Mouse (Mus musculus): ENCODE measurements at regions not wholly inside any gene's neighbourhood (a gene's known extent, or its start where the extent isn't known, plus 50 kb on each side); places are given as distances from the start of the nearest gene placed in this dataset.

GRCm38 (mm10) chr9:61046517-61046916 is 252.2 kb downstream of the Uaca start:
- no peak overlapping the region for H3K27ac ChIP-seq (ENCODE audit: low read depth, low read length)
- H3K4me2 ChIP-seq = no peak overlapping the region
- no peak for ATAC-seq (replicated peaks; ENCODE audit: insufficient number of reproducible peaks, low FRiP score, low TSS enrichment)
- 0 out of 2 replicates have a peak, but pooled peaks cover 2% of the 10 kb centered on the region for H3K9me3 ChIP-seq (replicated peaks; ENCODE audit: control insufficient read depth, low read length)
- peaks cover 15% of the 10 kb centered on the region for H3K27me3 ChIP-seq (ENCODE audit: control insufficient read depth, insufficient read depth, low read length)
- H3K9ac ChIP-seq (ENCODE audit: low read depth, low read length) = no peak overlapping the region
- WGBS (ENCODE audit: insufficient replicate concordance) = 23% methylated on average over 7 of the region's 7 CpGs
- no peaks in the 10 kb centered on the region for H3K36me3 ChIP-seq (ENCODE audit: control insufficient read depth, insufficient read depth, low read length)
- H3K4me1 ChIP-seq (ENCODE audit: control insufficient read depth, insufficient read depth, low read length) = no peaks in the 10 kb centered on the region
- H3K4me3 ChIP-seq (ENCODE audit: low read depth, low read length) = no peak overlapping the region

DNA sequence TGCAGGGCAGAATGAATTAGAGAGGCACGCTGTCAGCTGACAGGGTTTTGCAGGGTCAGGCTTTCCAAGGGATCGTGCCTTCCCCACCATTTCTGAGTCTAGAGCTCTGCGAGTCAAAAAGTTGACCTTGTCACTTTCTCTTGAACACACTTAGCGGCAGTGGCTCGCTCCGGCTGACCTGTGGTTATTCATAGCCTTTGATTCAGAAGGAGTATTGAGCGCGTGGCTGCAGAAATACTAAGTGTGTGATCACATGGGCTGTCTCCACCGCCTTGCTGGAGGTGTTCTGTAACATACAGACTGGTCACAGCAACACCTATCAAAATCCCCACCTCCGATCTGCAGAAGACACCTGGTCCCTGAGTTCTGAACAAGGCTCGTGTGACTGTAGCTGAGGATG is 252.9 kb downstream of the Uaca start:
- 0 out of 2 replicates have a peak overlapping the region, but pooled peaks have one; percentile 1 for H3K4me2 ChIP-seq
- WGBS (ENCODE audit: insufficient replicate concordance) = 58% methylated on average over 11 of the region's 11 CpGs
- H3K36me3 ChIP-seq (ENCODE audit: control insufficient read depth, insufficient read depth, low read length) = no peaks in the 10 kb centered on the region
- H3K4me1 ChIP-seq (ENCODE audit: control insufficient read depth, insufficient read depth, low read length) = no peaks in the 10 kb centered on the region
- H3K27ac ChIP-seq (ENCODE audit: low read depth, low read length) = no peak overlapping the region
- H3K9ac ChIP-seq (ENCODE audit: low read depth, low read length) = no peak overlapping the region
- ATAC-seq (replicated peaks; ENCODE audit: insufficient number of reproducible peaks, low FRiP score, low TSS enrichment) = no peak
- peaks cover 13% of the 10 kb centered on the region for H3K27me3 ChIP-seq (ENCODE audit: control insufficient read depth, insufficient read depth, low read length)
- H3K9me3 ChIP-seq (replicated peaks; ENCODE audit: control insufficient read depth, low read length) = 0 out of 2 replicates have a peak, but pooled peaks cover 2% of the 10 kb centered on the region
- H3K4me3 ChIP-seq (ENCODE audit: low read depth, low read length) = no peak overlapping the region

GRCm38 (mm10) chr9:61048576-61048975 is 254.2 kb downstream of the Uaca start:
- ATAC-seq (replicated peaks; ENCODE audit: insufficient number of reproducible peaks, low FRiP score, low TSS enrichment) = no peak
- 83% methylated on average over 15 of the region's 15 CpGs for WGBS (ENCODE audit: insufficient replicate concordance)

GRCm38 (mm10) chr9:61052621-61053020 is 258.3 kb downstream of the Uaca start:
- Histone ChIP-seq H3K4me1 (ENCODE audit: control insufficient read depth, insufficient read depth, low read length) (peaks cover 8% of the 10 kb centered on the region; the same call in 1 of the 2 replicates), H3K4me2 (no peak overlapping the region), H3K9me3 (replicated peaks; ENCODE audit: control insufficient read depth, low read length) (0 out of 2 replicates have a peak, but pooled peaks cover 2% of the 10 kb centered on the region), H3K9ac (ENCODE audit: low read depth, low read length) (no peak overlapping the region), H3K27me3 (ENCODE audit: control insufficient read depth, insufficient read depth, low read length) (peaks cover 18% of the 10 kb centered on the region), H3K36me3 (ENCODE audit: control insufficient read depth, insufficient read depth, low read length) (no peaks in the 10 kb centered on the region), H3K27ac (ENCODE audit: low read depth, low read length) (no peak overlapping the region), H3K4me3 (ENCODE audit: low read depth, low read length) (no peak overlapping the region)
- ATAC-seq (replicated peaks; ENCODE audit: insufficient number of reproducible peaks, low FRiP score, low TSS enrichment) = no peak
- WGBS (ENCODE audit: insufficient replicate concordance) = 90% methylated on average over 12 of the region's 12 CpGs

More at GRCm38 (mm10) chr9:61048576-61048975, 254.2 kb downstream of the Uaca start:
- H3K4me2 ChIP-seq = no peak overlapping the region
- no peak overlapping the region for H3K4me3 ChIP-seq (ENCODE audit: low read depth, low read length)
- H3K27ac ChIP-seq (ENCODE audit: low read depth, low read length) = no peak overlapping the region
- H3K4me1 ChIP-seq (ENCODE audit: control insufficient read depth, insufficient read depth, low read length) = no peaks in the 10 kb centered on the region
- peaks cover 14% of the 10 kb centered on the region for H3K27me3 ChIP-seq (ENCODE audit: control insufficient read depth, insufficient read depth, low read length)
- no peak overlapping the region for H3K9ac ChIP-seq (ENCODE audit: low read depth, low read length)
- H3K36me3 ChIP-seq (ENCODE audit: control insufficient read depth, insufficient read depth, low read length) = no peaks in the 10 kb centered on the region
- 0 out of 2 replicates have a peak, but pooled peaks cover 2% of the 10 kb centered on the region for H3K9me3 ChIP-seq (replicated peaks; ENCODE audit: control insufficient read depth, low read length)

GRCm38 (mm10) chr9:61054427-61054826 is 260.1 kb downstream of the Uaca start:
- 17% methylated on average over 3 of the region's 3 CpGs for WGBS (ENCODE audit: insufficient replicate concordance)

DNA sequence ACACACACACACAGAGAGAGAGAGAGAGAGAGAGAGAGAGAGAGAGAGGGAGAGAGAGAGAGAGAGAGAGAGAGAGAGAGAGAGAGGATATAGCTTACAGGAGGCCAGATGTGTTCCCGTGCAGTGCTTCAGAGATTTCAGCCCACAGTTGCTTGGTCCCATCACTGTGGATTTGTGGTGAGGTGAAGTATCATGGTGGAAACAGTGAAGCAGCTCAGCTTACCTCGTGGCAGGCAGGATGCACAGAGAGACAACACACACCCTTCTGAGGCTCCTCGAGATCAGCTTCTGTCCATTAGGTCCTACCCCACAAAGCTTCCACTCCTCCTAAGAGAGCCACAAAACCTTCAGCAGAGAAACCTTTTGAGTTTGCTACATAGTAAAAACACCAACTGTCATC is 261.1 kb downstream of the Uaca start:
- 65% methylated on average over 3 of the region's 3 CpGs for WGBS (ENCODE audit: insufficient replicate concordance)
- H3K27me3 ChIP-seq (ENCODE audit: control insufficient read depth, insufficient read depth, low read length) = peaks cover 18% of the 10 kb centered on the region

More at GRCm38 (mm10) chr9:61054427-61054826, 260.1 kb downstream of the Uaca start:
- no peak overlapping the region for H3K4me3 ChIP-seq (ENCODE audit: low read depth, low read length)
- H3K36me3 ChIP-seq (ENCODE audit: control insufficient read depth, insufficient read depth, low read length) = no peaks in the 10 kb centered on the region
- no peak overlapping the region for H3K9ac ChIP-seq (ENCODE audit: low read depth, low read length)
- ATAC-seq (replicated peaks; ENCODE audit: insufficient number of reproducible peaks, low FRiP score, low TSS enrichment) = no peak; the same call in 1 of the 2 replicates
- 0 out of 2 replicates have a peak, but pooled peaks cover 2% of the 10 kb centered on the region for H3K9me3 ChIP-seq (replicated peaks; ENCODE audit: control insufficient read depth, low read length)
- H3K27me3 ChIP-seq (ENCODE audit: control insufficient read depth, insufficient read depth, low read length) = peaks cover 18% of the 10 kb centered on the region
- H3K4me1 ChIP-seq (ENCODE audit: control insufficient read depth, insufficient read depth, low read length) = peaks cover 8% of the 10 kb centered on the region; the same call in 1 of the 2 replicates
- no peak overlapping the region for H3K27ac ChIP-seq (ENCODE audit: low read depth, low read length)
- H3K4me2 ChIP-seq = no peak overlapping the region

GRCm38 (mm10) chr9:61055928-61056730 is 261.8 kb downstream of the Uaca start:
- WGBS (ENCODE audit: insufficient replicate concordance) = 72% methylated on average over 15 of the region's 15 CpGs
- Histone ChIP-seq H3K27ac (ENCODE audit: low read depth, low read length) (no peak overlapping the region), H3K9me3 (replicated peaks; ENCODE audit: control insufficient read depth, low read length) (peaks cover 7% of the 10 kb centered on the region), H3K36me3 (ENCODE audit: control insufficient read depth, insufficient read depth, low read length) (no peaks in the 10 kb centered on the region), H3K4me3 (ENCODE audit: low read depth, low read length) (no peak overlapping the region), H3K9ac (ENCODE audit: low read depth, low read length) (no peak overlapping the region), H3K4me1 (ENCODE audit: control insufficient read depth, insufficient read depth, low read length) (peaks cover 8% of the 10 kb centered on the region; the same call in 1 of the 2 replicates), H3K4me2 (no peak overlapping the region), H3K27me3 (ENCODE audit: control insufficient read depth, insufficient read depth, low read length) (peaks cover 18% of the 10 kb centered on the region)
- ATAC-seq (replicated peaks; ENCODE audit: insufficient number of reproducible peaks, low FRiP score, low TSS enrichment) = no peak

More for the DNA sequence above, 261.1 kb downstream of the Uaca start:
- Histone ChIP-seq H3K4me3 (ENCODE audit: low read depth, low read length) (no peak overlapping the region), H3K36me3 (ENCODE audit: control insufficient read depth, insufficient read depth, low read length) (no peaks in the 10 kb centered on the region), H3K4me2 (no peak overlapping the region), H3K27ac (ENCODE audit: low read depth, low read length) (no peak overlapping the region), H3K4me1 (ENCODE audit: control insufficient read depth, insufficient read depth, low read length) (peaks cover 8% of the 10 kb centered on the region; the same call in 1 of the 2 replicates), H3K9me3 (replicated peaks; ENCODE audit: control insufficient read depth, low read length) (peaks cover 8% of the 10 kb centered on the region), H3K9ac (ENCODE audit: low read depth, low read length) (no peak overlapping the region)
- ATAC-seq (replicated peaks; ENCODE audit: insufficient number of reproducible peaks, low FRiP score, low TSS enrichment) = no peak

DNA sequence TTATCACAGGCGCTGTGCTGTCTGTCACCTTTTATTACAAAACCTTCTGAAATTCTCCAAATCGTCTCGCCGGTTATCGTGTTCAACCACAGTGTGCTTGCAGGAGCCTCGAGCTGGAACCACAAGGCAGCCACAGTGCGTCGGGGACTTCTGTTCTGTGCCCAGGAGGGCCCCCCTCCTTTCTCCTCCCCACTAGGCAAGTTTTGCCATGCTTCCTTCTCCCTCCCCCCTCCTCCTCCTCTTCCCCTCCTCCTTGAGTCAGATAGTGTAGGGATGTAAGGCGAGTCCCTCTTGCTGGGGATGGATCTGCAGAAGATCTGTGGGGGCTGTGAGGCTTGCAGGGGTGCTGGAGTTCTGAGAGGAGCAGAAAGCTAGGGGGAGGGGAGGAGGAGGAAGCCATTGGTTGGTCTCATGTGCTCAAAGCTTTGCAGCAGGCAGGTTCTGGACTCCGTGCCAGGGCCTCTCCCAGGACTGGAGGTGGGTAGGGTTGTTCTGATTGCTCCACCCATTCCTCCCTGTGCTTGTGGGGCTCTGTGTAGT is 262.5 kb downstream of the Uaca start:
- Histone ChIP-seq H3K9me3 (replicated peaks; ENCODE audit: control insufficient read depth, low read length) (peaks cover 6% of the 10 kb centered on the region), H3K27ac (ENCODE audit: low read depth, low read length) (no peak overlapping the region), H3K27me3 (ENCODE audit: control insufficient read depth, insufficient read depth, low read length) (peaks cover 18% of the 10 kb centered on the region), H3K9ac (ENCODE audit: low read depth, low read length) (peak overlapping the region; percentile 2; the same call in 1 of the 2 replicates), H3K4me1 (ENCODE audit: control insufficient read depth, insufficient read depth, low read length) (peaks cover 8% of the 10 kb centered on the region; the same call in 1 of the 2 replicates), H3K4me3 (ENCODE audit: low read depth, low read length) (no peak overlapping the region), H3K36me3 (ENCODE audit: control insufficient read depth, insufficient read depth, low read length) (no peaks in the 10 kb centered on the region), H3K4me2 (0 out of 2 replicates have a peak overlapping the region, but pooled peaks have one; percentile 2)
- WGBS (ENCODE audit: insufficient replicate concordance) = 37% methylated on average over 10 of the region's 10 CpGs
- ATAC-seq (replicated peaks; ENCODE audit: insufficient number of reproducible peaks, low FRiP score, low TSS enrichment) = no peak

Measured in heart, embryonic 11.5 days (tissue).